Mouse (Mus musculus) heart, postnatal 0 days (tissue): ENCODE results near the gene Zfp804a.

Experiments used
- CTCF ChIP-seq: IDR thresholded peaks from 2 replicates; pipeline ENCODE4 v1.5.1; 2016; ENCODE audit warnings: antibody characterized with exemption, control low read depth, low read depth
- EP300 ChIP-seq: IDR thresholded peaks from 2 replicates; pipeline ENCODE4 v1.6.1; 2016; ENCODE audit warnings: antibody characterized with exemption, low read depth

DNA sequence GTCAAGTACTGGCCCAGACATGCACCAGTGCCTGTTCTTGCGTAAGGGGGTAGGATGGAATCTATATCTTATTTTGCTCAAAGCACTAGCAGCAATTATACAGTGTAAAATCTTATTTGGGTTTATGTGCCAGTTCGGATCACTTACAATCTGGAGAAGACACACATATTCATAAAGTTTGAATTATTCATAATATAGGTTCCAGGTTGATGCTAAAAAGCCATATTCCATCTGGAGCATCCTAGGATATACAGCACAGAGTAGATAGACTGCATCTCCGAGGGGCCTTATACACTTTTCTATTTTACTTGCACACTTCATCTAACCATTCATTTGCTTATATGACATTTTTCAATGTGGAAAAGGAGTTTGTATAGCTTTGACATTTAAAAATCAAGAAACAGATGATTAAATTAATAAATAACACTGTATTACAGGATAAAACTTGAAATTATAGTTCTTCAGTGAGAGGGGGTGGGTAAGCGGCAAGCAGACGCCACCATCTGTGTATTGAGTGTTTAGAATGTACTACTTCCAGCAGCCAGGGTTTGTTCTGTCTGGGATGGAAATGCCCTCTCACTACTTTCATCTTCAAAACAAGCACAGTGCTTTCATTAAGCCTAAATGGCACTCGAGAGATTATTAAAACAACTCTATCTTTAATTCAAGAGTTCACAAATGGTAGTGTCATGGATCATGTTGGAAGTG is 25.4 kb downstream of the Zfp804a start:
- TF ChIP-seq EP300, result no peak
- no peak for TF ChIP-seq CTCF
